Mouse (Mus musculus): ENCODE measurements around the gene Tmem240. TPM values are rescaled to one million over a fixed set of nuclear protein-coding genes. Genes with fewer than 3 reads are reported as not detected.

Gene Tmem240
- 0.23 TPM for polyA plus RNA-seq (2015; fragmentation: Illumina TruSeq; extraction: RNeasy Lipid Tissue Mini Kit (QIAGEN cat#74804); ENCODE audit: insufficient read depth, low replicate concordance)

GRCm38 (mm10) chr4:155734350-155734941, at the start of gene Tmem240:
Gene Tmem240, plus strand, starts transcription at chr4:155734800.

GRCm38 (mm10) chr4:155694111-155694481, 40.5 kb upstream of the Tmem240 start, which contains the start of gene Fndc10:
Gene Fndc10, plus strand, starts transcription at chr4:155694342.

GRCm38 (mm10) chr4:155704721-155705591, 29.6 kb upstream of the Tmem240 start, which contains the start of gene Ssu72:
Gene Ssu72, plus strand, starts transcription at chr4:155704800.

GRCm38 (mm10) chr4:155760613-155761355, 26.2 kb downstream of the Tmem240 start, which contains the start of gene Atad3a:
Gene Atad3a, minus strand, starts transcription at chr4:155761093.

DNA sequence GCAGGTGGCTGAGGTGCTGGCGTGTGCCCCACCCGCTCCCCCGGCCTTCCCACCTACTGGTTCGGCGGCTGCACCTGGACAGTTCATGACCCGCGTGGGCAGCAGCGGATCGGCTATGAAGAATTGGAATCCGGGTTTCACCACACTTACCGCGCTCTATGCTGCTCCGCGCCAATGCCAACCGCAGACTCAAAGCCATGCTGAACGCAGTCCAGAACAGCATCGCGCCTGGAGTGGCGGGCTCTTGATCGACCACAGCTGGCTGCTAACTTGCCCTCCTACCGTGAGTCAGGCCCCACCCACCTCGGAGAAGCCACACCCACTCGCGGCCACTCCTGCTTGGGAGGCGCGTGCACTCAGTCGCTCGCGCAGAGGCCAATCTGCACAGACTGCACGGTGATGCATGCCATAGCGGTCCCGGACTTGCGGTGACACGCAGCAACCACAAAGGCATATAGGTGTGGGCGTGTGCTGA, 39.7 kb downstream of the Tmem240 start, which contains the start of gene Vwa1:
TSS of gene Vwa1 (minus strand) at position 419 of the 475 bp plus-strand sequence.

DNA sequence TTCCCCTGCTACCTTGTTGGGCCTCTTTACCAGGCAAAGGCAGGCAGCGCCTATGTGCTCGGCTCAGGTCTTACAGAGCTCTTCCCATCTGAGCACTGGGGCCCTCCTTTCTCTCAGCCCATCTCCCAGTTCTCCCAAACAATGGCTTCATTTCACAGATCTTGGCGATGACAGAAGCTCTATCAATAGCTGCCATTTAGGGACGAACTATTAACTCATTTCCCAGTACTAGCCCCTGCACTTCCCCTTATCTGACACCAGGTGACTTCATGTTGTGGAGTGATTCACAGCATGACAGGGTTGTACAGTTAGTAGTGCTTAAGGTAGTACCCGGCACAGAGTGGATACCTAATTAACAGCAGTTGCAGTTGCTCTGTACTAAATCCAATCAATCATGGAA, 51.2 kb downstream of the Tmem240 start, which contains the start of gene Tmem88b:
TSS of gene Tmem88b (minus strand) at position 56 of the 400 bp plus-strand sequence.

DNA sequence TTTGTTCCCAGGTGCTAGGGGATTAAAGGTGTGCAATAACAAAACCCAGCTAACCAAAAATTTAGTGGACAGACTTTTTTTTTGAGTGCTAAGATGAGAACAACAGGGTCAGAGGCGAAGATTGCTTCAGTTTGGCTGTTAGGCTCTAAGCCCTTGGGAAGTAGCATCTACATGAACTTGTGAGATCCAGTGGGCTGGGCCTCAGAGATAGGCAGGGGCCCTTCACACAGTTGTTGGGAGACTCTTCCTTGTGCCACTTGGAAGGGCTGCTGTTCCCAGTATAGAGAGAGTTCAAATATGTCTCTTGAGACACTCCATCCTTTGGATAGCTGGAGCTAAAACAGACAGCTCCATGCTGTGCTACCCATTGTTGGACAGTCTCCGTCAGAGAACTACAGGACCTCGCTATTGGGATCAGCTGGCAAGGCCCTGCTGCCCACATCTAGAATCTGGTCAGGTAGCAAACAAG, 55.5 kb downstream of the Tmem240 start, which contains the start of gene Ankrd65:
TSS of gene Ankrd65 (plus strand) at position 419 of the 469 bp plus-strand sequence.

Other genes with a start within 250 kb of the Tmem240 start
- gene Gnb1, start 243.4 kb upstream of the Tmem240 start, polyA plus RNA-seq (2015; fragmentation: Illumina TruSeq; extraction: RNeasy Lipid Tissue Mini Kit (QIAGEN cat#74804); ENCODE audit: insufficient read depth, low replicate concordance): 295 TPM
- 93.5 TPM for gene Nadk, start 172.4 kb upstream of the Tmem240 start, polyA plus RNA-seq (2015; fragmentation: Illumina TruSeq; extraction: RNeasy Lipid Tissue Mini Kit (QIAGEN cat#74804); ENCODE audit: insufficient read depth, low replicate concordance)
- 17.5 TPM for gene Slc35e2, start 133.4 kb upstream of the Tmem240 start, polyA plus RNA-seq (2015; fragmentation: Illumina TruSeq; extraction: RNeasy Lipid Tissue Mini Kit (QIAGEN cat#74804); ENCODE audit: insufficient read depth, low replicate concordance)
- 181 TPM for gene Cdk11b, start 109.9 kb upstream of the Tmem240 start, polyA plus RNA-seq (2015; fragmentation: Illumina TruSeq; extraction: RNeasy Lipid Tissue Mini Kit (QIAGEN cat#74804); ENCODE audit: insufficient read depth, low replicate concordance)
- not detected for gene Gm10563, start 89.4 kb upstream of the Tmem240 start, polyA plus RNA-seq (2015; fragmentation: Illumina TruSeq; extraction: RNeasy Lipid Tissue Mini Kit (QIAGEN cat#74804); ENCODE audit: insufficient read depth, low replicate concordance)
- gene Mmp23, start 81.4 kb upstream of the Tmem240 start, polyA plus RNA-seq (2015; fragmentation: Illumina TruSeq; extraction: RNeasy Lipid Tissue Mini Kit (QIAGEN cat#74804); ENCODE audit: insufficient read depth, low replicate concordance): 16.7 TPM
- gene Mib2, start 65.6 kb upstream of the Tmem240 start, polyA plus RNA-seq (2015; fragmentation: Illumina TruSeq; extraction: RNeasy Lipid Tissue Mini Kit (QIAGEN cat#74804); ENCODE audit: insufficient read depth, low replicate concordance): 9.6 TPM
- 2.5 TPM for gene Fndc10, start 40.5 kb upstream of the Tmem240 start, polyA plus RNA-seq (2015; fragmentation: Illumina TruSeq; extraction: RNeasy Lipid Tissue Mini Kit (QIAGEN cat#74804); ENCODE audit: insufficient read depth, low replicate concordance)
- gene Ssu72, start 30.0 kb upstream of the Tmem240 start, polyA plus RNA-seq (2015; fragmentation: Illumina TruSeq; extraction: RNeasy Lipid Tissue Mini Kit (QIAGEN cat#74804); ENCODE audit: insufficient read depth, low replicate concordance): 94.7 TPM
- 36.8 TPM for gene Atad3a, start 26.3 kb downstream of the Tmem240 start, polyA plus RNA-seq (2015; fragmentation: Illumina TruSeq; extraction: RNeasy Lipid Tissue Mini Kit (QIAGEN cat#74804); ENCODE audit: insufficient read depth, low replicate concordance)
- gene Vwa1, start 39.9 kb downstream of the Tmem240 start, polyA plus RNA-seq (2015; fragmentation: Illumina TruSeq; extraction: RNeasy Lipid Tissue Mini Kit (QIAGEN cat#74804); ENCODE audit: insufficient read depth, low replicate concordance): 4.0 TPM
- gene Tmem88b, start 51.1 kb downstream of the Tmem240 start, polyA plus RNA-seq (2015; fragmentation: Illumina TruSeq; extraction: RNeasy Lipid Tissue Mini Kit (QIAGEN cat#74804); ENCODE audit: insufficient read depth, low replicate concordance): 0.36 TPM
- not detected for gene Ankrd65, start 55.6 kb downstream of the Tmem240 start, polyA plus RNA-seq (2015; fragmentation: Illumina TruSeq; extraction: RNeasy Lipid Tissue Mini Kit (QIAGEN cat#74804); ENCODE audit: insufficient read depth, low replicate concordance)
- 90.9 TPM for gene Mrpl20, start 68.1 kb downstream of the Tmem240 start, polyA plus RNA-seq (2015; fragmentation: Illumina TruSeq; extraction: RNeasy Lipid Tissue Mini Kit (QIAGEN cat#74804); ENCODE audit: insufficient read depth, low replicate concordance)
- gene Ccnl2, start 77.7 kb downstream of the Tmem240 start, polyA plus RNA-seq (2015; fragmentation: Illumina TruSeq; extraction: RNeasy Lipid Tissue Mini Kit (QIAGEN cat#74804); ENCODE audit: insufficient read depth, low replicate concordance): 184 TPM
- gene Aurkaip1, start 96.5 kb downstream of the Tmem240 start, polyA plus RNA-seq (2015; fragmentation: Illumina TruSeq; extraction: RNeasy Lipid Tissue Mini Kit (QIAGEN cat#74804); ENCODE audit: insufficient read depth, low replicate concordance): 43.8 TPM
- gene Mxra8, start 104.9 kb downstream of the Tmem240 start, polyA plus RNA-seq (2015; fragmentation: Illumina TruSeq; extraction: RNeasy Lipid Tissue Mini Kit (QIAGEN cat#74804); ENCODE audit: insufficient read depth, low replicate concordance): 84.4 TPM
- 13.7 TPM for gene Dvl1, start 112.6 kb downstream of the Tmem240 start, polyA plus RNA-seq (2015; fragmentation: Illumina TruSeq; extraction: RNeasy Lipid Tissue Mini Kit (QIAGEN cat#74804); ENCODE audit: insufficient read depth, low replicate concordance)
- 0.52 TPM for gene Tas1r3, start 128.6 kb downstream of the Tmem240 start, polyA plus RNA-seq (2015; fragmentation: Illumina TruSeq; extraction: RNeasy Lipid Tissue Mini Kit (QIAGEN cat#74804); ENCODE audit: insufficient read depth, low replicate concordance)
- 5.6 TPM for gene Cptp, start 134.6 kb downstream of the Tmem240 start, polyA plus RNA-seq (2015; fragmentation: Illumina TruSeq; extraction: RNeasy Lipid Tissue Mini Kit (QIAGEN cat#74804); ENCODE audit: insufficient read depth, low replicate concordance)
- 31.0 TPM for gene Ints11, start 134.7 kb downstream of the Tmem240 start, polyA plus RNA-seq (2015; fragmentation: Illumina TruSeq; extraction: RNeasy Lipid Tissue Mini Kit (QIAGEN cat#74804); ENCODE audit: insufficient read depth, low replicate concordance)
- 12.9 TPM for gene Pusl1, start 157.0 kb downstream of the Tmem240 start, polyA plus RNA-seq (2015; fragmentation: Illumina TruSeq; extraction: RNeasy Lipid Tissue Mini Kit (QIAGEN cat#74804); ENCODE audit: insufficient read depth, low replicate concordance)
- gene Acap3, start 157.0 kb downstream of the Tmem240 start, polyA plus RNA-seq (2015; fragmentation: Illumina TruSeq; extraction: RNeasy Lipid Tissue Mini Kit (QIAGEN cat#74804); ENCODE audit: insufficient read depth, low replicate concordance): 11.1 TPM
- gene Ube2j2, start 209.0 kb downstream of the Tmem240 start, polyA plus RNA-seq (2015; fragmentation: Illumina TruSeq; extraction: RNeasy Lipid Tissue Mini Kit (QIAGEN cat#74804); ENCODE audit: insufficient read depth, low replicate concordance): 75.5 TPM
- gene C1qtnf12, start 227.5 kb downstream of the Tmem240 start, polyA plus RNA-seq (2015; fragmentation: Illumina TruSeq; extraction: RNeasy Lipid Tissue Mini Kit (QIAGEN cat#74804); ENCODE audit: insufficient read depth, low replicate concordance): 14.8 TPM